Mouse (Mus musculus) embryonic facial prominence, embryonic 13.5 days (tissue): ENCODE results near the gene Tmem174. TPM values are rescaled to one million over a fixed set of nuclear protein-coding genes. Genes with fewer than 3 reads are reported as not detected.

ENCODE experiments used
- ATAC-seq: fragments of 200-750 bp; cut with Nextera tagmentation; 2 replicates; pipeline ENCODE4 v1.8.0; 2017; ENCODE audit warnings: low read depth; ENCODE audit not compliant: insufficient number of reproducible peaks, insufficient read depth, low FRiP score, low TSS enrichment
- H3K27ac ChIP-seq: fragments of 300-500 bp; sonication (generic); 2 replicates; pipeline ENCODE4 v1.5.1; 2015; ENCODE audit warnings: moderate library complexity, mild to moderate bottlenecking, inconsistent platforms
- H3K27me3 ChIP-seq: fragments of 300-500 bp; sonication (generic); 2 replicates; pipeline ENCODE4 v1.6.1; 2015; ENCODE audit warnings: mild to moderate bottlenecking, inconsistent platforms
- H3K36me3 ChIP-seq: fragments of 300-500 bp; sonication (generic); 2 replicates; pipeline ENCODE4 v1.6.1; 2015; ENCODE audit warnings: mild to moderate bottlenecking, inconsistent platforms
- H3K4me1 ChIP-seq: fragments of 300-500 bp; sonication (generic); 2 replicates; pipeline ENCODE4 v1.6.1; 2015; ENCODE audit warnings: inconsistent platforms
- H3K4me2 ChIP-seq: fragments of 300-500 bp; sonication (generic); 2 replicates; pipeline ENCODE4 v1.6.1; 2015; ENCODE audit warnings: moderate library complexity, mild to moderate bottlenecking, inconsistent platforms
- H3K4me3 ChIP-seq: fragments of 300-500 bp; sonication (generic); 2 replicates; pipeline ENCODE4 v1.5.1; 2015; ENCODE audit warnings: mild to moderate bottlenecking, inconsistent platforms
- H3K9ac ChIP-seq: fragments of 300-500 bp; sonication (generic); 2 replicates; pipeline ENCODE4 v1.6.1; 2015; ENCODE audit warnings: mild to moderate bottlenecking, inconsistent platforms
- H3K9me3 ChIP-seq: fragments of 300-500 bp; sonication (generic); 2 replicates; pipeline ENCODE4 v1.6.1; 2016; ENCODE audit warnings: inconsistent platforms
- WGBS: fragments of 180-500 bp; shearing (Covaris S2); methylation state at CpG from one replicate; pipeline ENCODE4 v1.1.7; 2015; ENCODE audit warnings: mixed read lengths; 5-methylcytosine and 5-hydroxymethylcytosine counted together
- polyA plus RNA-seq: library from polyadenylated mRNA; unstranded; fragments of >200 nt; fragmentation: Nextera tagmentation; extraction: Ambion mirVana; gene quantifications from 2 replicates; pipeline ENCODE4 v1.2.1, GENCODE M21; 2015

Tmem174 gene
- not detected in 2 replicates for polyA plus RNA-seq

DNA sequence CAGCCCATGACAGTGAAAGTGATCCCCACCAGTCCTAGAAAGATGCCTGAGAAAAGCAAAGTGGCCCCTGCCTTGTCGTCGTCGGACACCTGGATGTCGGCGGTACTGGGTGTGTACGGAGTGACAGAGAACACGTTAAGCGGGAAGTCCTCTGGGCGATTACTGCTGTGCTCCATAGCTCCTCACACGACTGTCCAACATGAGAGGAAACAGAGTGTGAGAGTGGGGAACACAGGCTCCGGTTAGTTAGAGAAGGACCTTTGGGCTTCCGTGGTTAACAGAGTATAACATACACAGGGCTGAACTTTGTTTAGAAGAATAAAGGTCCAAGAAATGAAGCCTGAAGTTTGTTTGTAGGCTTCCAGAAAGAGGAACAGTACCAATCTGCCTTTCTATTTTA, at the start of gene Tmem174:
Gene Tmem174 (minus strand): TSS at position 266 of the 400 bp plus-strand sequence.
- 89% methylated on average over 12 of the region's 12 CpGs for WGBS
- no peak within 1 kb of the TSS for H3K27ac ChIP-seq
- H3K9ac ChIP-seq = no peak within 1 kb of the TSS
- no peaks in the 10 kb centered on the region for H3K4me1 ChIP-seq
- no peaks in the 10 kb centered on the region for H3K9me3 ChIP-seq
- ATAC-seq = no peak
- no peaks in the 10 kb centered on the region for H3K36me3 ChIP-seq
- no peak within 1 kb of the TSS for H3K4me3 ChIP-seq
- no peak within 1 kb of the TSS for H3K4me2 ChIP-seq
- 0 out of 2 replicates have a peak, but pooled peaks cover 10% of the 10 kb centered on the region for H3K27me3 ChIP-seq

DNA sequence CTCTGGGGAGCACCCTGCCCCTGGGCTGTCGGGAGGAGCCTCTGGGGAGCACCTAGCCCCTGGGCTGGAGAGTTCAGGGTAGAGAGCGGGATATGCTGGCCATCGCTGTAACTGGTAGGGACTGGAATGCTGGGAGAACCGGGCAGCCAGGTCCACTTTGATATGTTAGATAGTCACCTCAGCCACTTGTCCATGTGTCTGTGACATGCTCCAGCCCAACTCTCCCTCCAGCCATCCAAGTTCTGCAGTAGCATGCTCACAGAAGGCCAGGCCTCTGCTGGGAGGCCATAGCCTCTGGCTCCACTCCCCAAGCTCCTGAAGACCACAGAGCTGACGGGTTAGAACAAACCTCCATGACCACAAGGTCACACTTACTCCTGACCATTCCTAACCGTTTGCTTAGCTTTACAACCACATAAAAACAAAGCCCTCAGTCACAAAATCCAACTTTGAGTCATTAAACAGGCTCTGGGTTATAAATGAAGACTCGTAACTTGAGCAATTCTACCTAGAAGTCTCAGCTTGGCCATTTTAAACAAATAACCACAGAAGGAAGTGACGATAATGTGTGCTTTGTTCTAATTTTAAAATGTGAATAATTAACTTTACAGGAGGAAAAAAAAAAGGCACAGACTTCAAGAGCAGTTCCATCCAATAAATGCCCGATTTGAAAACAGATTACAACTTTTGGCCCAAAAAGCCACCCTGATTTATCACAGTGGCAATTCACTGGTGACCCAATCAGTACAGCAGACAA, 47.1 kb upstream of the Tmem174 start:
- WGBS = 74% methylated on average over 9 of the region's 9 CpGs
- Histone ChIP-seq H3K4me1 (peaks cover 7% of the 10 kb centered on the region), H3K4me2 (no peak overlapping the region), H3K27me3 (no peaks in the 10 kb centered on the region), H3K36me3 (no peaks in the 10 kb centered on the region), H3K9ac (no peak overlapping the region), H3K27ac (no peak overlapping the region), H3K4me3 (no peak overlapping the region), H3K9me3 (no peaks in the 10 kb centered on the region)
- ATAC-seq = no peak

DNA sequence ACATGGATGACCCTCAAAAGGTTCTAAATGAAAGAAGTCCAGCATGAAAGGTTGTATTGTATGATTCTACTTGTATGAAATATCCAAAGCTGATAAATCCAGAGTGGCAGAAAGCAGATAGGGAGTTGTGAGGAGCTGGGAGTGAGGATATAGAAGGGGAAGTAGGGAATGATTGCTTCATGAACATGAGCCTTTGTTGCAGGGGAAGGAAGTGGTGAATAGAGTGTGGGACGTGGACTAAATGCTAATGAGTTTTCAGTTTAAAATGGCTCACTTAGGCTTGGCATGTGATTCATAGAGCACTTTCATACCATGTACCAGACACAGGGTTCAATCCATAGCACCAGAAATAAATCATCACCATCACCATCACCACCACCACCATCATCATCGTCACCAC, 46.2 kb upstream of the Tmem174 start:
- Histone ChIP-seq H3K27me3 (no peaks in the 10 kb centered on the region), H3K9me3 (no peaks in the 10 kb centered on the region), H3K27ac (no peak overlapping the region), H3K36me3 (no peaks in the 10 kb centered on the region), H3K4me2 (no peak overlapping the region), H3K4me1 (peaks cover 7% of the 10 kb centered on the region), H3K9ac (no peak overlapping the region), H3K4me3 (no peak overlapping the region)
- ATAC-seq = no peak
- 86% methylated on average over 2 of the region's 2 CpGs for WGBS

DNA sequence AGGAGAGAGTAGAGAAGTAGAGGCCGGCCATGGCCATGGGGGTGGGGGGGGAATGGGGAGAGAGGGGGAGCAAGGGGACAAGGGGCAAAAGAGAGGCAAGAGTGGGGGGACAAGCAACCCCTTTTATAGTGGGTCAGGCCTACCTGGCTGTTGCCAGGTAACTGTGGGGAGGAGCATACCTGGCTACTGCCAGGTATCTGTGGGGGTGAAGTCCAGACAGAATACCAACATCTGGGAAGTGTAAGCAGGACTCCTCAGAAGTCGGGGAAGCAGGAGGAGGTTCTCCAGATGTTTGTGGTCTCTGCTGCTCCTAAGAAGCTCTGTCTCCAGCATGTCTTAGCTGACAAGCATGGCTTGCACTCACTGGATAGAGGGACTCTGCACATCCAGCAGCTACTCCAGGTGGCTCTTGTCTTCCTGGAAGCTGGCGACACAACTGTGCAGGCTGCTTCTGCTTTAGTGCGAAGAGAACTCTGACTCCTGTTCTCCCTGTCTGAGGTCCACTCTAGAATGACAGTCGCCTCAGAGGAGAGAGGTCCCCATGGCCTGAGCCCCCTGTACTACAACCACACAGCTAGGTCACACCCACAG, 43.4 kb upstream of the Tmem174 start:
- 79% methylated on average over 5 of the region's 5 CpGs for WGBS
- no peak overlapping the region for H3K27ac ChIP-seq
- H3K36me3 ChIP-seq = no peaks in the 10 kb centered on the region
- no peaks in the 10 kb centered on the region for H3K27me3 ChIP-seq
- H3K9me3 ChIP-seq = no peaks in the 10 kb centered on the region
- no peak for ATAC-seq
- H3K9ac ChIP-seq = no peak overlapping the region
- H3K4me3 ChIP-seq = no peak overlapping the region
- peaks cover 7% of the 10 kb centered on the region for H3K4me1 ChIP-seq
- H3K4me2 ChIP-seq = no peak overlapping the region

DNA sequence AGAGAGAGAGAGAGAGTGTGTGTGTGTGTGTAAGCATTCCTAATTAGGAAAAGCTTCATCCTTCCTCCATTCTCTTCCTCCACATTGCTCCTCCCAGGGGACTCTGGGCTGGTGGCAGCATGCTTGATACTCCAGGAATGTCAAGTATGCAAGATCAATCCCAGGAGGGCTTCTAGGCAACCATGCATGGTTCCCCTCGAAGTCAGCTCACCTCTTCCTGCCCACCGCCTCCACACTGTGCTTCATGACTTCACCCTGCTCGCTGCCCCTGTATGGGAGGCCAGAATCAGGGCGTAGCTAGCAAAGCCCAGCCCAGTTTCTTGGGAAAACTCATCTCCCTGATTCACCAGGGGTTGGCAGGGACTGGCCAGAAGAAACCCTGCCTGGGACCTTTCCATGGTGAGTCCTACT, 42.4 kb upstream of the Tmem174 start:
- no peak for ATAC-seq
- H3K4me1 ChIP-seq = peaks cover 7% of the 10 kb centered on the region
- H3K4me3 ChIP-seq = no peak overlapping the region
- no peaks in the 10 kb centered on the region for H3K9me3 ChIP-seq
- H3K36me3 ChIP-seq = no peaks in the 10 kb centered on the region
- WGBS = 31% methylated on average over 4 of the region's 4 CpGs
- no peak overlapping the region for H3K4me2 ChIP-seq
- H3K27ac ChIP-seq = no peak overlapping the region
- H3K9ac ChIP-seq = no peak overlapping the region
- H3K27me3 ChIP-seq = no peaks in the 10 kb centered on the region

DNA sequence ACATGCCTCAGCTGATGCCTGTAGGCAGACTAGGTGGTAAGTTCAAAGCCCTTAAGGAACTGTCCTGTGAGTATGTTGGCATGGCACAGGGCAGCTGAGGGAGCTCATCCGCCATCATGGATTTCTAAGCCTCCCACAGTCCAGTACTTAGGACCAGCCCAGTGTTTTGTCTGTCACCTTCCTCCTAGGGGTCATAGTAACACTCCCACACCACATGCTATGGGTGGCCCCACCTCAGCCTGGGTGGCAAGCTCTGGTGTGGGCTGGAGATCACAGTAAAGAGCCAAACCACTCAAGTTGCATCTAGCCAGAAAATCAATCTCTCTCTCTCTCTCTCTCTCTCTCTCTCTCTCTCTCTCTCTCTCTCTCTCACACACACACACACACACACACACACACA, 42.0 kb upstream of the Tmem174 start:
- H3K9ac ChIP-seq = no peak overlapping the region
- ATAC-seq = no peak
- H3K4me2 ChIP-seq = no peak overlapping the region
- H3K27ac ChIP-seq = no peak overlapping the region
- no peaks in the 10 kb centered on the region for H3K27me3 ChIP-seq
- peaks cover 7% of the 10 kb centered on the region for H3K4me1 ChIP-seq
- 93% methylated on average over 1 of the region's 1 CpGs for WGBS
- H3K9me3 ChIP-seq = no peaks in the 10 kb centered on the region
- H3K36me3 ChIP-seq = no peaks in the 10 kb centered on the region
- no peak overlapping the region for H3K4me3 ChIP-seq

DNA sequence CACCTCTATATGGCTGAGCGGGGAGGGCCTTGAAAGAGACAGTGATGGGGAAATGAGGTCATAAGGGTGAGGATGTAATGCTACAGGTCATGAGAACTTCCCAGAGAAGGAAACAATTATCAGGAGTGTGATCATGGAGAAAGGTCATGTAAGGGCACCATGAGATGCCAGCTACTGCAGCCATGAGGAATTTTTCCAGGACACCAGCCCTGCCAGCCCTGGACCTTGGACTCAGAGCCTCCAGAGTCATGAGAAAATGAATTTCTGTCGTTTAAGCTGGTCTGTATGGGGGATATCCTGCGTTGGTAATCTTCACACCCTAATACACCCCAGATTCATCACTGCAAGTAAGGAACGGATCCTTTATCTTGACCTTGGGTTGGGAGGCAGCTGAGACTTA, 36.7 kb upstream of the Tmem174 start:
- no peaks in the 10 kb centered on the region for H3K27me3 ChIP-seq
- no peaks in the 10 kb centered on the region for H3K9me3 ChIP-seq
- no peaks in the 10 kb centered on the region for H3K36me3 ChIP-seq
- H3K4me3 ChIP-seq = no peak overlapping the region
- ATAC-seq = no peak
- no peak overlapping the region for H3K27ac ChIP-seq
- H3K9ac ChIP-seq = no peak overlapping the region
- H3K4me2 ChIP-seq = no peak overlapping the region
- no peaks in the 10 kb centered on the region for H3K4me1 ChIP-seq
- 76% methylated on average over 4 of the region's 4 CpGs for WGBS

DNA sequence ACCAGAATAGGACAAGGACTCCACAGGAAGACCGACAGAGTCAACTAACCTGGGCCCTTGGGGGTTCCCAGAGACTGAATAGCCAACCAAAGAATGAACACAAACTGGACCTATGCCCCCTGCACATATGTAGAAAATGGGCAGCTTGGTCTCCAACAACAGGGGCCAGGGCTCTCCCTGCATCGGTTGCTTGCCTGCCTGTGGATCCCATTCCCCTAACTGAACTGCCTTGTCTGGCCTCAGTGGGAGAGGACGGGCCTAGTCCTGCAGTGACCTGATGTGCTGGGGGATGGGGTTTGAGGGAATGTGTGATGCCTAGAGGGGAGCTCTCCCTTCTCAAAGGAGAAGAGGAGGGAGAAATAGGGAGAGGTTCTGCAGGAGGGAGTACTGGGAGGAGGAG, 32.1 kb upstream of the Tmem174 start:
- Histone ChIP-seq H3K9ac (no peak overlapping the region), H3K36me3 (no peaks in the 10 kb centered on the region), H3K27ac (no peak overlapping the region), H3K4me2 (no peak overlapping the region), H3K4me3 (no peak overlapping the region), H3K9me3 (no peaks in the 10 kb centered on the region), H3K27me3 (no peaks in the 10 kb centered on the region), H3K4me1 (0 out of 2 replicates have a peak, but pooled peaks cover 3% of the 10 kb centered on the region)
- ATAC-seq = no peak
- WGBS = 67% methylated on average over 3 of the region's 3 CpGs

DNA sequence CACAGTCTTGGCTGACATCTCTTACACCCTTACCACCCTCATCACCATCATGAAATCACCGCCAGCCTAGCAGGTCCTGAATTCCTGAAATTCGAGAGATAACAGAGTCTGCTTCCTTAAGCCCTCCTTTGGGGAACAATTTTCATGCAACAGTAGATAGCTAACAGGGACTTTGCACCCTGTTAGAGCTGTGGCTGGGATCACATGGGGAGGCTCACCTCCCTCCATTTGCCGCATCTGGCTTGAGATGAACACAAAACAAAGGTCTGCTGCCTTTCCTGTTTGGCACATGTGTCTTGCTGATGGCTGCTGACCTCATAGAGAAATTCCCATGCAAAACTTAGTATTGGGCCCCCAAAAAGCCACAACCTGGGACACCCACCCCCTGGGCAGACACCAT, 30.1 kb upstream of the Tmem174 start:
- no peak overlapping the region for H3K27ac ChIP-seq
- 0 out of 2 replicates have a peak, but pooled peaks cover 2% of the 10 kb centered on the region for H3K9me3 ChIP-seq
- H3K4me1 ChIP-seq = 0 out of 2 replicates have a peak, but pooled peaks cover 3% of the 10 kb centered on the region
- no peak for ATAC-seq
- H3K4me2 ChIP-seq = no peak overlapping the region
- WGBS = 65% methylated on average over 3 of the region's 3 CpGs
- no peak overlapping the region for H3K9ac ChIP-seq
- H3K27me3 ChIP-seq = no peaks in the 10 kb centered on the region
- H3K4me3 ChIP-seq = no peak overlapping the region
- no peaks in the 10 kb centered on the region for H3K36me3 ChIP-seq

DNA sequence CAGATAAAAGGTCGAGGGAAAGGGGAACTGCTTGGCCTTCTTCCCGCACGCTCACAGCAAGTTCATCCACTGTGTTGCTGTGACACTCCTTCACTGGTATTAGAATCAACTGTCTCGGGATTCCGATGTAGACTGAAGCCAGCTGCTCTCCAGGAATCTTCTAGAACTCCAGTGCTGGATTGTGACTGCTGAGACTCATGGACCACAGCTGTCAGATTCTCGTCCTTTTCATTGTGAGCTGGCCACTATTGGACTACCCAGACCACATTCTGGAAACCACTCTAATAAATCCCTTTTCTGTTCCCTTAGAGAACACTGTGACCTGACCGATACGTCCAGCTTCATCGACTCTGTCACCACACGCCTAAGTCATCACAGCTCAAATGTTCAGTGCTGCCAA, 28.0 kb upstream of the Tmem174 start:
- Histone ChIP-seq H3K27me3 (no peaks in the 10 kb centered on the region), H3K27ac (no peak overlapping the region), H3K4me1 (0 out of 2 replicates have a peak, but pooled peaks cover 3% of the 10 kb centered on the region), H3K9me3 (0 out of 2 replicates have a peak, but pooled peaks cover 5% of the 10 kb centered on the region), H3K4me2 (no peak overlapping the region), H3K36me3 (no peaks in the 10 kb centered on the region), H3K4me3 (no peak overlapping the region), H3K9ac (no peak overlapping the region)
- no peak for ATAC-seq
- 88% methylated on average over 10 of the region's 10 CpGs for WGBS

DNA sequence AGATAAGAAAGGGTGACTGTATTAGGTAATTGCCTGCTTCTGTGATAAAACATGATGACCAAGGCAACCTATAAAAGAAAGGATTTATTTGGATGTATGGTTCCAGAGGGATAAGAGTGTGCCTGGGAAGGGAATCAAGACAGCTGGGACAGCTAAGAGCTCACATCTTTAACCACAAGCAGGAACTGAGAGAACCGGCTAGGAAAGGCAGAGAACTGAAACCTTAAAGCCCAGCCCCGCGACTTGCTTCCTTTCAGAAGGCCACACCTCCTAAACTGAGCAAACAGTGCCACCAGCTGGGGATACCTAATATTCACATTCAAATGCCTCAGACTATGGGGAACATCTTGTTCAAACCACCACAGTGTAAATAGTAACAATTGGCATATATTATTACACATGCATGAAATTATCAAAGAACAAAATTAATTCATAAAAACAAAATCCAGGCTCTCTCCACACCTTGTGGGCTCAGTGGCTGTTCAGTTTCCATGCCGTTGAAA, 25.0 kb upstream of the Tmem174 start:
- Histone ChIP-seq H3K27ac (no peak overlapping the region), H3K9ac (no peak overlapping the region), H3K4me3 (no peak overlapping the region), H3K36me3 (no peaks in the 10 kb centered on the region), H3K27me3 (no peaks in the 10 kb centered on the region), H3K9me3 (0 out of 2 replicates have a peak, but pooled peaks cover 5% of the 10 kb centered on the region), H3K4me2 (no peak overlapping the region), H3K4me1 (0 out of 2 replicates have a peak, but pooled peaks cover under 1% of the 10 kb centered on the region)
- 82% methylated on average over 4 of the region's 4 CpGs for WGBS
- no peak for ATAC-seq

DNA sequence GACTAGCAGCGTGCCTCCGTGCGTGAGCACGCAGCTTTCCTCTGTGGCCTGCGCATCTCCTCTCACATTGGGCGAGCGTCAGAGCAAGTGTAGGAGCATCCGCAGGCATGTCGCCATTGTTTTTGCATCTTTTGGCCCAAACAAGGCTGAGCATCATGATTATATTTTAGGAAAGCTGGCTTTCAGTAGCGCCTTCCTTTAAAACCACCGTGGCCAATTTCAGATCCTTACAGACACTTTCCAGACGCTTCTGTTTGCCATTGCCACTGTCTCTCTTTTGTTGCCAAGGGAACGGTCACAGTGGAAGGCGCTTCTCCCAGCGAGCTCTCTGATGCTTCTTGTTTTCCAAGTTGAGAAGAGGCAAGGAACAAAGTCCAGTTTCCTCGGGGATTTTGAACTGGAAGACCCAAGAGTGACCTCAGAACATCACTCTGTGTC, 18.8 kb upstream of the Tmem174 start:
- no peak overlapping the region for H3K9ac ChIP-seq
- no peak overlapping the region for H3K4me3 ChIP-seq
- no peak for ATAC-seq
- no peak overlapping the region for H3K4me2 ChIP-seq
- no peaks in the 10 kb centered on the region for H3K9me3 ChIP-seq
- no peaks in the 10 kb centered on the region for H3K36me3 ChIP-seq
- no peaks in the 10 kb centered on the region for H3K27me3 ChIP-seq
- WGBS = 72% methylated on average over 16 of the region's 16 CpGs
- H3K27ac ChIP-seq = no peak overlapping the region
- H3K4me1 ChIP-seq = peaks cover 16% of the 10 kb centered on the region
